Mouse (Mus musculus) ES-Bruce4 (cell line): ENCODE results near the gene Cited2.

Experiments used
- CTCF ChIP-seq: IDR thresholded peaks from one replicate; pipeline ENCODE4 v1.8.1; 2011; ENCODE audit warnings: low read depth, low read length
- EP300 ChIP-seq: IDR thresholded peaks from 2 replicates; pipeline ENCODE4 v1.6.1; 2011; ENCODE audit warnings: low read depth, low read length; ENCODE audit not compliant: insufficient read depth
- POLR2A ChIP-seq: IDR thresholded peaks from one replicate; pipeline ENCODE4 v1.8.1; 2011; ENCODE audit warnings: low read length; ENCODE audit not compliant: insufficient read depth

DNA sequence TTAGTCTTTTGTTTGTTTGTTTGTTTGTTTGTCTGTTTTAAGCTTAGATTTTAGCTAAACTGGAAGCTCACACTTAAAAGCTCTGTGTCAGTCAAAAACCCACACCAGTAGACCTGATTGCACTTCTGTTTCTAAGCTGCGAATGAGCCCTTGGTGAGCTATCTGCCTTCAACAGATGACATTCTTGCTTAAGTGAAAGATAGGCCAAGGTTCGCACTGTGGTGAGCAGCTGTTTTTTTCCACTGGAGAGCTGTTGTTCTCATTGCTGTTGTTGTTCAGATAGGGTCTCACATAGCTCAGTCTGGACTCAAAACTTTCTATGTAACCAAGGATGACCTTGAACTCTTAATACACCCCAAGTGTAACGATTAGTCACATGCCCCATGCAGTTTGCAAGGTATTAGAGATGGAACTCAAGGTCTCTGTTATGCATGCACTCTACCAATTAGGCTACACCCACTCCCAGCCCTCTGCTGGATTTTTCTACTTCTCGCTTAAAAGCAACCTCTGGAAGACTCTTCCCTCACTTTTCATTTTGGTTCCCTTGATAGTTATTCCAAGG lies 3.9 kb upstream of the Cited2 start:
- TF ChIP-seq EP300 (no peak), CTCF (no peak), POLR2A (no peak)
